Mouse (Mus musculus) kidney, postnatal 10 days (tissue): ENCODE results near the gene Ccer1.
"Not testable (repeated sequence)": the region's sequence is repeated elsewhere in the genome, so short reads cannot be mapped to it uniquely, and the experiment has no call there.

Source experiments
- DNase-seq: peaks from one replicate; pipeline ENCODE4 v3.0.0; 2021; ENCODE audit warnings: mixed read lengths

Ccer1 gene

GRCm38 (mm10) chr10:97692913-97693312, at the start of gene Ccer1:
TSS of gene Ccer1 (plus strand) at chr10:97693059.
- no peak for DNase-seq

GRCm38 (mm10) chr10:97643768-97644167, 49.1 kb upstream of the Ccer1 start, which contains the start of gene Epyc:
TSS of gene Epyc (plus strand) at chr10:97644068.
- no peak for DNase-seq

- no peak for DNase-seq
Measured at GRCm38 (mm10) chr10:97650334-97650733, 42.5 kb upstream of the Ccer1 start.

- DNase-seq = no peak
Measured at GRCm38 (mm10) chr10:97659489-97659888, 33.4 kb upstream of the Ccer1 start.

GRCm38 (mm10) chr10:97668656-97669055, 24.2 kb upstream of the Ccer1 start:
- peak; percentile 6 for DNase-seq

GRCm38 (mm10) chr10:97670202-97670601, 22.7 kb upstream of the Ccer1 start:
- peak; percentile 21 for DNase-seq

- no peak for DNase-seq
Measured at GRCm38 (mm10) chr10:97673239-97673638, 19.6 kb upstream of the Ccer1 start.

GRCm38 (mm10) chr10:97682981-97683380, 9.9 kb upstream of the Ccer1 start:
- no peak for DNase-seq

GRCm38 (mm10) chr10:97687198-97687597, 5.7 kb upstream of the Ccer1 start:
- no peak for DNase-seq

- no peak for DNase-seq
Measured at GRCm38 (mm10) chr10:97689425-97689824, 3.4 kb upstream of the Ccer1 start.

GRCm38 (mm10) chr10:97693398-97694135, 708 bp downstream of the Ccer1 start:
- no peak for DNase-seq

GRCm38 (mm10) chr10:97702321-97702720, 9.5 kb downstream of the Ccer1 start:
- DNase-seq = no peak

GRCm38 (mm10) chr10:97704562-97704961, 11.7 kb downstream of the Ccer1 start:
- peak; percentile 69 for DNase-seq

GRCm38 (mm10) chr10:97712687-97713086, 19.8 kb downstream of the Ccer1 start:
- peak; percentile 56 for DNase-seq

- DNase-seq = no peak
Measured at GRCm38 (mm10) chr10:97714584-97714983, 21.7 kb downstream of the Ccer1 start.

GRCm38 (mm10) chr10:97715289-97715906, 22.5 kb downstream of the Ccer1 start:
- DNase-seq = no peak

- DNase-seq = no peak
Measured at GRCm38 (mm10) chr10:97717233-97717632, 24.4 kb downstream of the Ccer1 start.

GRCm38 (mm10) chr10:97718021-97718420, 25.2 kb downstream of the Ccer1 start:
- DNase-seq = no peak

GRCm38 (mm10) chr10:97720625-97721024, 27.8 kb downstream of the Ccer1 start:
- DNase-seq = peak; percentile 80

GRCm38 (mm10) chr10:97722709-97723108, 29.9 kb downstream of the Ccer1 start:
- no peak for DNase-seq

- no peak for DNase-seq
Measured at GRCm38 (mm10) chr10:97725929-97726328, 33.1 kb downstream of the Ccer1 start.

GRCm38 (mm10) chr10:97726655-97727054, 33.8 kb downstream of the Ccer1 start, which contains the start of gene C030005K15Rik:
TSS of gene C030005K15Rik (minus strand) at chr10:97726755.
- DNase-seq = not testable (repeated sequence)
